Mouse (Mus musculus) A20 (cell line): Measurements from ENCODE around the gene Glt6d1.
A peak's percentile ranks its signal among the peaks of the same experiment; 100 is the strongest.
"Not testable (repeated sequence)": the region's sequence is repeated elsewhere in the genome, so short reads cannot be mapped to it uniquely, and the experiment has no call there.

Experiments used
- DNase-seq: peaks from one replicate; pipeline ENCODE4 v3.0.0-alpha.2; 2011; ENCODE audit warnings: low read depth, low spot score

The Glt6d1 gene

DNA sequence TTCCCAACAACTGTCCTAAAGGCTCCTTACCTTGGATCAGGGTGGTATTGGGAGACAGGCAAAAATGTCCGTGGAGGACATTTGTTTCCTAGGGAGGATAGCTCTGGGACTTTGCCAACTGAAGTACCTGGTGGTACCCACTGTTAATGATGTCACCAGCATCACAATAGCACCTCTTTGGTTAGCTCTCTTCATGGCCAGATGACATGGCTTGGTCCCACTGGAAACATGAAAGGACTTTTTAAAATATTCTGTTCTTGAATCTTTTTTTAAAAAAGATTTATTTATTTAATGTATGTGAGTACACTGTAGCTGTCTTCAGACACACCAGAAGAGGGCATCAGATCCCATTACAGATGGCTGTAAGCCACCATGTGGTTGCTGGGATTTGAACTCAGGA, at the start of gene Glt6d1:
TSS of gene Glt6d1 (minus strand) at position 101 of the 400 bp plus-strand sequence.
- DNase-seq = not testable (repeated sequence)

DNA sequence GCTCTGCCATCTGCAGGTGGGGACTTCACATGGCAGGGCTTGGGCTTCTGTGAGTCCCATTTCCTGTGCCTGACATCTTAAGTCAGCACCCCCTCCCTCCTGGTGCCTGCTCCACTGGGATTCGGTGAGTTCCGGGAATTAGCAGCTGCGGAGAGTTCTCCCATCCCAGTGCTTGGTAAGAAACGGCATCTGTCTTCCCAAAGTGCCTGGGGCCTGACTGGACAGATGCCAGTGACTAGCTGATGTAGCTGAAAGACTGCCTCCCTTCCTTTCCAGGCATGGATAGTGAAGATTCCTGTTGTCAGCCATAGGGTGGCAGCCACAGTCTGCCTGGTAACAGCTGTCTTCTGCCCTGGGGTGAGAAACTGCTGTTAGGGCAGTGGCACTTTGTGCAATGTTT, 49.8 kb upstream of the Glt6d1 start:
- DNase-seq = no peak

- DNase-seq = no peak
Measured at GRCm38 (mm10) chr2:25864230-25864629, 48.6 kb upstream of the Glt6d1 start.

DNA sequence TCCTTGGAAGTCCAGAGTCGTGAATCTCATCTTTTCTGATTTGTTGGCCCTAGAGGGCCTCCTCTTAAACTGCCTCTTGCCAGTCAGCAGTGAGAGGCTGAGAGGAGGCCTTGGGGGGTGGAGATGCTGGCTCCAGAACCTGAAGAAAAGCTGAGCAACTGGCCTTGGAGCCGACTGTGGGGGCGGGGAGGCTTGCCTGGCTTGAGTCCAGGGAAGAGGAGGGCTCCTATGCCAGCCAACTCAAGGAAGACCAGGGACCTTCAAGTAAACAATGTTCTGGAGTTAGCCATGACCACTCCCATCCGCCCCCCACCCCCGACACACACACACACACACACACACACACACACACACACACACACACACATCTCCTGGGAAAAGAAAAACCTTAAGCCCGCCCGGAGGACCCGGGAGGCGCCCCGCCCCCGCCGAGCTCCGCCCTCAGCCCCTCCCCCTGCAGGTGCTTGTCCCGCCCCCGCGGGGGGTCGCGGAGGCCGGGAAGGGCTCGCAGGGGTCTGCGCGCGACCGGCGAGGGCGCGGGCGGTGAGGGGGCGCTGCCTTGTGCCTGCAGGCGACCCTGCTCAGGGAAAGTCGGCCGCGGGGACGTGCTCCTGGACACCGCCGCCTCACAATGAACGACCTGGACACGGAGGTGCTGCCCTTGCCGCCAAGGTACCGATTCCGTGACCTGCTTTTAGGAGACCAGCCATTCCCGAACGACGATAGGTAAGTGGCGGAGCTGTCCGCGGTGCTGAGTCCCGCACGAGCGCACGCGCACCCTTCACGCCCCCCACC, 47.9 kb upstream of the Glt6d1 start, which contains the start of gene Kcnt1:
TSS of gene Kcnt1 (plus strand) at position 398 of the 795 bp plus-strand sequence.
- DNase-seq = no peak

DNA sequence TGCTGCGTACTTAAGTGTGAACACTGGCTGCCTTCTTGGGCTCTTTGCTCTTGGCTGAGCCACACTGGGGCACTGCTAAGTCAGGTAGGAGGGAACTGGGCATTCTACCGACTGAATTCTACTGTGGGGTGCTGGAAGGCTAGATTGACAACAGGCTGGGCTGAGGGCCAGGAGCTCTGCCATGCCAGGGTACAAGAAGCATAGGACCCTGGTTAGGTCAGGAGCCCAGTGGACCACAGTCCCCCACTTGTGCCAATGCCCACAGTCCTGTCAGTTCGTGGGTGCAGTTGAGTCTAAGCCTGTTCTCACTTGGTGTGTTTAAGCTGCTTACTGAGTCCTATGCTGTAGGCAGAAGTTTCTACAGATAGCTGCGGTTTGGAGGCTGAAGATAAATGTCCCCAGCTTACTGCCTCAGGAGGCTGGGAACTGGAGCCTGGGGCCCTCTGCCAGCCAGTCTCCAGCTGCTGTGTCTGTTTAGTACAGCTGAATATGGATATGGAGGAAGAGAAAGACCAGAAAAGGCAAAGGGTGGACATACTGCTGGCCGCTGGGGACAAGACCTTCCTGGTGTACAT, 47.1 kb upstream of the Glt6d1 start:
- DNase-seq = no peak

- DNase-seq = no peak
Measured at GRCm38 (mm10) chr2:25862038-25862437, 46.4 kb upstream of the Glt6d1 start.

DNA sequence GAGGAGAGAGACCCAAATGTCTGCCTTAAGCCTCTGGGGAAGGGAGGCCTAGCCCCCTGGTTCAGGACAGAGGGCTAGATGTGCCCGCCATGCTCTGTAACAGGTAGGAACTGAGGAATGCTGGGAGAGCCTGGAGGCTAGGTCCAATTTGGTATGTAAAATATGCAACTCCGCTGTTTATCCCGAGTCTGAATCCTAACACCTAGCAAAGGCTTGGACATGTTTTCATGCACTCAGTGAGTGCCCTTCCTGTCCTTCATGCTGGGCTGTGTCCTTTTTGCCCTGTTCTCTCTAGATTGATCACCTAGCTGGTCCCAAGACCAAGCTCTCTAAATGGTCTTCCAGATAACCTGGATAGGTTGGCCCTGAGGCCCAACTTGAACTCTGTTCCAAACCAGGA, 44.2 kb upstream of the Glt6d1 start:
- DNase-seq = no peak

DNA sequence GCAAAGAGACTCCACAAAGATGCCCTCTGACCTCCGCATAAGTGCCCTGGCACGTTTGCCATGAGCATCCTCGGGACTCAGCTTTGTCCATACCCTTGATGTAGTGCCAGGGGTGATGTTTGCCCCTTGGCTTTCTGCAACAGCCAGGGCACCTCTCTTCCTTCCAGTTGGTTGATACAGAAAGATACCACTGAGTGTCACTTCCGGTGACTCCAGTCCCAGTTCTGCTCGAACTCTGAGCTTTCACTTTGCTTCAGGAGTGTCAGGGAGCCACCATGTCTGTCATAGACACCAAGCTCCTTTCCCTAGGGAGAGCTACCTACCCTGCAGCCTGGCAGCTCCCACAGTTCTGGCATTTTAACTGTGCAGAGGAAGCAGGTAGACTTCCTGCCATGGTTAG, 38.4 kb upstream of the Glt6d1 start:
- DNase-seq = no peak

GRCm38 (mm10) chr2:25852626-25853025, 37.0 kb upstream of the Glt6d1 start:
- DNase-seq = no peak

- peak; percentile 43 for DNase-seq
Measured at GRCm38 (mm10) chr2:25850330-25850729, 34.7 kb upstream of the Glt6d1 start.

DNA sequence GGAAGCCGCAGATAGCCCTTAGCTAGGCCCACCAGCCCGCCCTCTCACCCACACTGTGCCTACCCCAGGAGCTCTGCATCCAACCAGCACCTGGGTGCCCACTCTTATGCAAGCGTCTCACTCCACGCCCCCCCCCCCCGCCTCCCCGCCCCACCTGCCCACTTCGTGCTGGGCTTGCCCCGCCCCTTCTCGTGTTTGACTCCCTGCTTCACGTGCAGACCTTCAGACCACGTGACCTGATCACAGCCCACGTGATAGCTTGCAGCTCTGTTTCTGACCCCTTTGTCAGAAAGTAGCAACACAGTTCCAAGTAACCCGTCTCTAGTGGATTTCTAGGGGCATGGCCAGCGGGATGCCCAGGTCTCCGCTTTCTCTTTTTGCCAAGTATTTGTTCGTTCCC, 31.6 kb upstream of the Glt6d1 start, which contains the start of gene Sohlh1:
TSS of gene Sohlh1 (minus strand) at position 23 of the 400 bp plus-strand sequence.
- no peak for DNase-seq

DNA sequence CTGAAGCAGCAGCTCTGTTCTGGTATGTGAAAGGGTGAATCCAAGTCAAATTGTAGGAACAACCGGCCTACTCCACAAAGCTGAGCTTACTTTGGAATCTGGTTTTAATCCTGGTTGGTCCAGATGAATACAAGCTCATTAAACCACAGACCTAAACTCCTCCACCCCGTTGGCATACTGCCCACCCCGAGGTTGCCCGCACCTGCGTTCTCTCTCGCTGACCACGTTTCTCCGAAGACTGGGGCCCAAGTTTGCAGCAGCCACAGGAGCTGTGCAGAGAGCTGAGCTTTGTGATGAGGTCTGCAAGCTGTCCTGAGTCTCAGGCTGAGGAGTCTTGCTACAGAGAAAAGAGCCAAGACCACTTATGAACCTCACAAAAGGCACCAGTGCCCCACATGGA, 30.9 kb upstream of the Glt6d1 start:
- no peak for DNase-seq

- DNase-seq = no peak
Measured at GRCm38 (mm10) chr2:25844097-25844496, 28.4 kb upstream of the Glt6d1 start.

GRCm38 (mm10) chr2:25842758-25843157, 27.1 kb upstream of the Glt6d1 start:
- DNase-seq = no peak

GRCm38 (mm10) chr2:25842161-25842560, 26.5 kb upstream of the Glt6d1 start:
- DNase-seq = no peak

GRCm38 (mm10) chr2:25836291-25836690, 20.6 kb upstream of the Glt6d1 start:
- DNase-seq = peak; percentile 71

DNA sequence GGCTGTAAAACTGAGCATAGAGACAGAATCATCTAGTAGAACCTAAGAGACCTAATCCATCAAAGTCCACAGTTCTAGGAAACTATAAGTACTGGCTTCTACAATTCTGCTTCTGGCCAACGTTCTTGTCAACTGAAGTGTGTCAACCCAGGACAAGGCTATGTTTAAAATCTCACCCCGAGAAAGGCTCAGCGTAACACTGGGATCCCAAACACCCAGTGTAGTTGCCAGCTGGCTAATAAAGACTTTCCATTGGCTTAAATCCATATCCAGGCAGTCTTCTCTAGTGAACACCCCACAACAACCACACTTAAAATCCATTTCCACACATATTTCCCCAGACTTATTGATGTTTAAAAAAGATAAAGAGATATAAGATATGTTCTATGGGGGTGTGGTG, 15.1 kb upstream of the Glt6d1 start:
- DNase-seq = no peak

DNA sequence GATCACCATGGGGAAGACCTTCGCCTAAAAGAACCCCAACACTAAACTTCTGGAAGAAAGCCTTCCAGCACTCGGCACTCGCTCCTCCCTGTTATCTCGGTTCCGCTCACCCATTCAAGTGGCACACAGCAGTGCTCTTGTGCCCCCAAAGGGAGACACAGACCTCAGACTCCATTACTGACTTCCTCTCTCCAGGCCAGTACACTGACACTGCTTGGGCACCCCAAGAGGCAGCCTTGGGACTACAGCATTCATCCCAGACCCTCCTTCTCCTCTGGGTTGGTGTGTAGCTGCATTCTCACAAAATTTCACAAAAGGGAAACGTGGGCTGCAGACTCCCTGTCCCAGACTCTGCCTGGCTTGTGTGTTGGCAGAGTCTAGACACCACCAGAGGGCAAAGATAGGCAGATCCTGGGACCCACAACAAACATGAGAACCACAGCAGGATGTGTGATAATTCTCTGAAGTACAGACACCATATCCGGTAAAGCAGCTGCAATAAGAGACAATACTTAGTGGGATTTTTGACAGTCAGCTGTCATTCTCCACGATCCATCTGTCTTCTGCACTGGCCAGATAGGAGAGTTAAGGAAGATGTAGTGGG, 12.8 kb upstream of the Glt6d1 start:
- DNase-seq = no peak

GRCm38 (mm10) chr2:25824751-25825150, 9.1 kb upstream of the Glt6d1 start:
- no peak for DNase-seq

GRCm38 (mm10) chr2:25822806-25823205, 7.2 kb upstream of the Glt6d1 start, which contains the start of gene Lcn9:
Gene Lcn9 (plus strand): TSS chr2:25823153.
- DNase-seq = no peak

- peak; percentile 20 for DNase-seq
Measured at GRCm38 (mm10) chr2:25813364-25813763, 2.3 kb downstream of the Glt6d1 start.

GRCm38 (mm10) chr2:25811711-25812110, 3.9 kb downstream of the Glt6d1 start:
- no peak for DNase-seq

DNA sequence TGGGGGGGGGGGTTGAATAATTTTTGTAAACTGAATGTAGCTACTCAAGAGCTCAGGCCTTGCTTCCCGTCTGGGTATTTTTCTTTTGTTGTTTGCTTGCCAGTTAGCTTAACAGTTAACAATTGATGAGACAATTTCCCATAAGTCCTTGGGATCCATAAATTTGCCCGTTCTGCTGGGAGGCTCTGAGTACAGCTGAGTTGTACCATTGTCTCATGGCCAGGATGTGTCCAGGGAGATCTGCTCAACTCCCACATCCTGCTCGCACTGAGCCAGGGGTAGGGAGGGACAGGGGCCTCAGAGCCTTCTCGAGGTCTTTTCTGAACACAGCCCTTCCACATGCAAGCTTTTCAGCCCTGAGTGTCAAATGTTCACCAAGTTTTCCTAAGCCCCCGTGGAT, 17.6 kb downstream of the Glt6d1 start:
- no peak for DNase-seq
